Mouse (Mus musculus) liver, postnatal 0 days (tissue): ENCODE results near the gene Kcnj9.

Experiments
- CTCF ChIP-seq: sonication (generic); IDR thresholded peaks from 2 replicates; pipeline ENCODE4 v1.5.1; 2016; ENCODE audit warnings: antibody characterized with exemption, low read depth
- EP300 ChIP-seq: IDR thresholded peaks from 2 replicates; pipeline ENCODE4 v1.6.1; 2016; ENCODE audit warnings: antibody characterized with exemption, low read depth, mild to moderate bottlenecking

DNA sequence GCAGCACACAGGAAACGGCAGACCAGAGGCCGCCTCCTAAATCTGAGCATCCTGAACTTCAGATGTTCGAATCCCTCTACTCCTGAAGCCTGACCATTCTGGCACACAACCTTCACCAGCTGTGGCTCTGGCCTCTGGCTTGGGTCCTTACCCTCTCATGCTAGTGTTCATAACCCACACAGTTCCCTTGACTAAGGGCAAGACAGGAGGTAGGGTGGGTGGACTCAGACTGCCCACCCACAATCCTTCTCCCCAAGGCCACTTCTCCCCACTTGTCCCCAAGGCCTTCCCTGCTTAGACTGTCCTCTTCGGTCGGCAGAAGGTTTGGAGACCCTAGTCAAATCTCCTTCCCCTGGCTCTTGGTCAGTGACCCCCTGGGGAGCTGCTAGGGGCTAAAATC, 20.4 kb upstream of the Kcnj9 start:
- no peak for TF ChIP-seq CTCF
- no peak for TF ChIP-seq EP300
